Mouse (Mus musculus) intestine, postnatal 0 days (tissue): ENCODE results near the gene Gm20422. TPM values are rescaled to one million over a fixed set of nuclear protein-coding genes. Genes with fewer than 3 reads are reported as not detected.
A peak's percentile ranks its signal among the peaks of the same experiment; 100 is the strongest.

Source experiments
- ATAC-seq: fragments of 200-750 bp; cut with Nextera tagmentation; 2 replicates; pipeline ENCODE4 v1.8.0; 2017; ENCODE audit warnings: mild to moderate bottlenecking, moderate TSS enrichment, moderate library complexity
- H3K27ac ChIP-seq: fragments of 300-500 bp; sonication (generic); 2 replicates; pipeline ENCODE4 v1.5.1; 2014; ENCODE audit warnings: mild to moderate bottlenecking, low read depth, low read length, moderate library complexity
- H3K27me3 ChIP-seq: fragments of 300-500 bp; sonication (generic); replicated peaks from 2 replicates; pipeline ENCODE4 v1.6.1; 2014; ENCODE audit warnings: low read length, mixed read lengths; ENCODE audit not compliant: control insufficient read depth, insufficient read depth
- H3K36me3 ChIP-seq: fragments of 300-500 bp; sonication (generic); 2 replicates; pipeline ENCODE4 v1.6.1; 2014; ENCODE audit warnings: mild to moderate bottlenecking, moderate library complexity; ENCODE audit not compliant: control insufficient read depth, insufficient read depth
- H3K4me1 ChIP-seq: fragments of 300-500 bp; sonication (generic); replicated peaks from 2 replicates; pipeline ENCODE4 v1.6.1; 2014; ENCODE audit warnings: antibody characterized with exemption, low read length, mixed read lengths; ENCODE audit not compliant: control insufficient read depth, insufficient read depth
- H3K4me2 ChIP-seq: fragments of 300-500 bp; sonication (generic); replicated peaks from 2 replicates; pipeline ENCODE4 v1.6.1; 2014; ENCODE audit warnings: low read depth, mild to moderate bottlenecking, moderate library complexity
- H3K4me3 ChIP-seq: fragments of 300-500 bp; sonication (generic); 2 replicates; pipeline ENCODE4 v1.5.1; 2014; ENCODE audit warnings: low read depth, low read length
- H3K9ac ChIP-seq: fragments of 300-500 bp; sonication (generic); 2 replicates; pipeline ENCODE4 v1.6.1; 2014; ENCODE audit warnings: mild to moderate bottlenecking, low read depth, low read length
- H3K9me3 ChIP-seq: fragments of 300-500 bp; sonication (generic); 2 replicates; pipeline ENCODE4 v1.6.1; 2016; ENCODE audit warnings: mixed run types; ENCODE audit not compliant: control insufficient read depth
- CTCF ChIP-seq: sonication (generic); IDR thresholded peaks from 2 replicates; pipeline ENCODE4 v1.5.1; 2016; ENCODE audit warnings: low read depth, mild to moderate bottlenecking, control low read depth, antibody characterized with exemption, moderate library complexity
- WGBS: fragments of 180-500 bp; shearing (Covaris S2); extraction: QIAGEN DNeasy Blood & Tissue Kit; methylation state at CpG from one replicate; pipeline ENCODE4 v1.1.7; 2014; 5-methylcytosine and 5-hydroxymethylcytosine counted together
- polyA plus RNA-seq: library from polyadenylated mRNA; unstranded; fragments of >200 nt; fragmentation: Nextera tagmentation; extraction: Ambion mirVana; gene quantifications from 2 replicates; pipeline ENCODE4 v1.2.1, GENCODE M21; 2015

The Gm20422 gene
- polyA plus RNA-seq, 1 experiment from 2014 or later = 0.43 TPM

- no peak for TF ChIP-seq CTCF
- no peaks in the 10 kb centered on the region for H3K4me1 ChIP-seq
- peaks cover 62% of the 10 kb centered on the region for H3K36me3 ChIP-seq
- no peak overlapping the region for H3K27ac ChIP-seq
- no peaks in the 10 kb centered on the region for H3K27me3 ChIP-seq
- no peak for ATAC-seq
- H3K4me3 ChIP-seq = no peak overlapping the region
- WGBS = 91% methylated on average over 4 of the region's 4 CpGs
- peaks cover 13% of the 10 kb centered on the region; the same call in 1 of the 2 replicates for H3K9me3 ChIP-seq
- H3K4me2 ChIP-seq = no peak overlapping the region
- no peak overlapping the region for H3K9ac ChIP-seq
Observed at GRCm38 (mm10) chr8:69761814-69762445, 12.8 kb downstream of the Gm20422 start.

- Histone ChIP-seq H3K4me3 (no peak overlapping the region), H3K4me1 (no peaks in the 10 kb centered on the region), H3K27me3 (no peaks in the 10 kb centered on the region), H3K4me2 (no peak overlapping the region), H3K9me3 (no peaks in the 10 kb centered on the region), H3K27ac (no peak overlapping the region), H3K36me3 (peaks cover 37% of the 10 kb centered on the region), H3K9ac (no peak overlapping the region)
- no peak for ATAC-seq
- peak; percentile 29; the same call in 1 of the 2 replicates for TF ChIP-seq CTCF
- 93% methylated on average over 5 of the region's 5 CpGs for WGBS
Observed at GRCm38 (mm10) chr8:69758316-69758715, 16.4 kb downstream of the Gm20422 start.

GRCm38 (mm10) chr8:69752437-69752836, 22.2 kb downstream of the Gm20422 start:
- Histone ChIP-seq H3K4me1 (peaks cover 3% of the 10 kb centered on the region; the same call in 1 of the 2 replicates), H3K9me3 (no peaks in the 10 kb centered on the region), H3K36me3 (0 out of 2 replicates have a peak, but pooled peaks cover 11% of the 10 kb centered on the region), H3K9ac (no peak overlapping the region), H3K4me2 (no peak overlapping the region), H3K27ac (no peak overlapping the region), H3K4me3 (no peak overlapping the region), H3K27me3 (no peaks in the 10 kb centered on the region)
- no peak for TF ChIP-seq CTCF
- ATAC-seq = no peak
- WGBS = 85% methylated on average over 2 of the region's 2 CpGs

- H3K9ac ChIP-seq = peak within 1 kb of the TSS; percentile 85
- 2% methylated on average over 48 of the region's 48 CpGs for WGBS
- H3K4me2 ChIP-seq = peak within 1 kb of the TSS; percentile 67
- no peaks in the 10 kb centered on the region for H3K9me3 ChIP-seq
- no peaks in the 10 kb centered on the region for H3K36me3 ChIP-seq
- H3K27me3 ChIP-seq = no peaks in the 10 kb centered on the region
- peak; percentile 99 for ATAC-seq
- peak within 1 kb of the TSS; percentile 72 for H3K4me3 ChIP-seq
- H3K4me1 ChIP-seq = peaks cover 3% of the 10 kb centered on the region; the same call in 1 of the 2 replicates
- peak within 1 kb of the TSS; percentile 99 for H3K27ac ChIP-seq
- TF ChIP-seq CTCF = no peak; the same call in 1 of the 2 replicates
Observed at GRCm38 (mm10) chr8:69749544-69750454, 24.9 kb downstream of the Gm20422 start, which contains the start of gene Zfp963. Gene Zfp963, minus strand, starts transcription at chr8:69749970.

- Histone ChIP-seq H3K27me3 (no peaks in the 10 kb centered on the region), H3K27ac (no peak overlapping the region), H3K9ac (no peak overlapping the region), H3K4me2 (0 out of 2 replicates have a peak overlapping the region, but pooled peaks have one; percentile 2), H3K9me3 (no peaks in the 10 kb centered on the region), H3K4me1 (no peaks in the 10 kb centered on the region), H3K36me3 (peaks cover 17% of the 10 kb centered on the region; the same call in 1 of the 2 replicates), H3K4me3 (no peak overlapping the region)
- no peak for TF ChIP-seq CTCF
- no peak for ATAC-seq
- 81% methylated on average over 2 of the region's 2 CpGs for WGBS
Observed at GRCm38 (mm10) chr8:69741231-69741630, 33.5 kb downstream of the Gm20422 start.

GRCm38 (mm10) chr8:69740763-69741162, 33.9 kb downstream of the Gm20422 start:
- WGBS = 43% methylated on average over 6 of the region's 6 CpGs
- Histone ChIP-seq H3K27ac (peak overlapping the region; percentile 50; the same call in 1 of the 2 replicates), H3K9ac (no peak overlapping the region), H3K4me1 (no peaks in the 10 kb centered on the region), H3K36me3 (peaks cover 17% of the 10 kb centered on the region; the same call in 1 of the 2 replicates), H3K27me3 (no peaks in the 10 kb centered on the region), H3K4me2 (0 out of 2 replicates have a peak overlapping the region, but pooled peaks have one; percentile 2), H3K4me3 (no peak overlapping the region), H3K9me3 (no peaks in the 10 kb centered on the region)
- no peak for TF ChIP-seq CTCF
- ATAC-seq = peak; percentile 80
